Mouse (Mus musculus) brain, embryonic 14.5 days (tissue): ENCODE measurements around the gene Tex261.

Experiments used
- CTCF ChIP-seq: fragments of 200-500 bp; IDR thresholded peaks from 2 replicates; pipeline ENCODE4 v1.5.1; 2012; ENCODE audit warnings: inconsistent platforms, mild to moderate bottlenecking, moderate library complexity, borderline replicate concordance; ENCODE audit not compliant: insufficient read depth, insufficient read length; ENCODE audit errors: extremely low read depth
- POLR2A ChIP-seq: fragments of 200-500 bp; IDR thresholded peaks from 2 replicates; pipeline ENCODE4 v1.6.1; 2012; ENCODE audit warnings: mild to moderate bottlenecking, inconsistent platforms, borderline replicate concordance; ENCODE audit not compliant: poor library complexity, insufficient read depth, insufficient read length, severe bottlenecking; ENCODE audit errors: extremely low read depth

DNA sequence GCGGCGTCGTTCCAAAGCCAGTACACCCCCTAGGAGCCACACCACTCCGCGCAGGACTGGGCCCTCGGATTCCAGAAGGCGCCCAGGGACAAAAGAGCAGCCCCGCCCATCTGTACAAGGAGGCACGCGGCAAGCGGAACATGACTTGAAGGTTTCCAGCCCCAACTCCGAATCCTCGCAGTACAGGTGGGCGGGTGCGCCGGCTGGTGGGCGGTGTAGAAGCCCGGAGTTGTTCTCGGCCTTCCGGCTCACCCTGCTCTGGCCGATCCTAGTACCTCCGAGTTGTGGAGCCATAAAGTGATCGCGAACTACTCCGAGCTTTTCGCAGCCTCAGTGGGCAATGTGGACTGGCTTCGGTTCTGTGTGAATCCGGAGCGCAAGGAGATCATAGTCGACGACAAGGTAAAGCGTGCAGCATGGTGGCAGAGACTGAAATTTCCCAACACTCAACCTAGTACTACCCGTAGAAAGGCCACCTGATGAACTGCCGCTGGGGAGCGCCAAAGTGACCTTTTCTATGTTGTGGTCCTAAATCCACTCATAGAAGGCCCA lies 12.7 kb downstream of the Tex261 start:
- TF ChIP-seq CTCF (no peak), POLR2A (no peak)
